Mouse (Mus musculus) frontal cortex, postnatal 14 days (tissue): ENCODE measurements at regions not wholly inside any gene's neighbourhood (a gene's known extent, or its start where the extent isn't known, plus 50 kb on each side); places are given as distances from the start of the nearest gene placed in this dataset.

ENCODE experiments used
- DNase-seq, 2 experiments: peaks; one replicate each; pipeline ENCODE4 v3.0.0; 2022; ENCODE audit warnings: low spot score in 2 of 2

DNA sequence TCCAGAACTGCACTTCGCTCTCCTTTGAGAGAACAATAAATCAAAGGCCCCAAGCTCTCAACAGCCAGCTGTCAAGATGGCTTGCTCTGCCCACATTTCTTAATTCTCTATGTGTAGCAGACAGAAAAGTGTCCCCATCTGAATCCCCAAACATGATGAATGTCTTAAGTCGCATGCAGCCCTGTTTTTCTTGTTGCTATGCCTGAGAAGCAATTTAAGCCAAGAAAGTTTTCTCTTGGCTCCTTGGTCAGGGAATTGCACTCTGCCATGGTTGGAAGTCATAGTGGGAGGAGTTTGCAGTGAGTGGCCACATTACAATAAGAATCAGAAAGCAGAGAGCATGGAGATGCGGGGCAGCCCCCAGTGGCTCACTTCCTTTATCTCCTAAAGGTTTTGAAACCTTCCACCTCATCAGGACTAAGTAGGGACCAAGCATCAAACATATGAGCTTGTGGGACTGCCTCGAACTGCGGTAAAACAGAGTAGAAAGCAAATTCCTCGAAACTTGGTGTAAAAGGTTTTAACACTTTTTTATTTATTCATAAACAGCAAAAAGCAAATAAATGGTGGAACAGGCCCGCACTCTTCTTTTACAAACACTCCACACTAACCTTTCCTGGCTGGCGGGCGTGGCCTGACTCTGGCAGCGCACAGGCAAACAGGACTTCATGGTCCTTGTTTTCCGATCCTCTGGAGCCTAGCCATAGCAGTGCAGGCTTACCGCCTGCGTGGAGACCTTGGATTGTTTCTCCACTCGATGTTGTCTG lies 227.4 kb downstream of the Ankrd50 start:
- DNase-seq: no peak

DNA sequence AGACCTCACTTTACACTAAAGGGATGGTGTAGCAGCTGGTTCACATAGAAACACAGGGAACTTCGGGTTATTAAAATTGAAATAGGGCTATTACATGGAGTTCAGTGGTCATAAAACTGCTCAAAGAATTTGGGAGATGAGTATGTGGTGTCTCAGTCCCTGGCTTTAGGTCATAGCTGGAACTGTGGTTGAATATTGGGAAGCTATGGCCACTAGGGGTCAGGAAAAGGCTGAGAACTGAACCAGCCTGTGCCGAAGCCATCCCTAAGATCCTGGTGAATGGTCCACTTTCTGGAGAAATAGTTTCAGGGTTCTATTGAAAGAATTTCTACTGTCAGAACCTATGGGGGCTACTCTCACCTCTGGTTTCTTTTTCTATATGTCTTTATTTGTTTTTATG lies 229.0 kb downstream of the Ankrd50 start:
- peak in 1 of 2 experiments; percentile 35 for DNase-seq

DNA sequence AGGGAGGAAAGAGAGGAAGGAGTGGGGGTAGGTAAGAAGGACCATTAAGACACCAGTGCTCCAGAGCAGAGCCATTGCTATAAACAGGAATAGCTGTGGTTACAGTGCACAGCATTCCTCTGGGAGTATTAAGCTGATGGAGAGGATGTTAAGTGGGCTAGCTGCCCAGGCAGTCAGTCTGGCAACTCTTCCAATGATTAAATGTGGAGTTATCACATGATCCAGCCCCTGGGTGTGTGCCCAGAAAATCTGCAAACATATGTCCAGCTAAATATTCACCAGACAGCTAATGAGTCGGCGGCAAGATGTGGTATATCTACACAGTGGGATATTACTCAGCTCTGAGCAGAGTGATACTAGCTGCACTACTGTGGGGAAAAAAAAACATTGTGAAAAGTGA lies 229.7 kb downstream of the Ankrd50 start:
- DNase-seq: peak; percentile 20 to 33

DNA sequence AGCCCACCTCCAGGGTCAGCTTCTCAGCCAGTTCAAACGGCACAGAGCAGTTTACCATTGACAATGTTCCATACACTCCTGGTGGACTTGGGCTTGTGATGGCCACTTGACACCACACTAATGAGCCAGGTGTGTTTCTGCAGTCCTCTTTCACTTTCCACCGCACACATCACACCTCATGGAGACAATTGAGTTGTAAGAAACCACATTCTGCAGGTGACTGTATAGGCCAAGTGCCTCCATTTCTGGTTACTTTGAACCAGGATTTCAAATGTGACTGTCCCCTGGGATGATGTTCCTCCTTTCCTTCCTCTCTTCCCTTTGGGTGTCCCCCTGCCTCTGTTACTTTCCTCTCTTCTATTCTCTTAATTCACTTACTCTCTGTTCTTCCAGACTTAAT lies 233.1 kb downstream of the Ankrd50 start:
- DNase-seq: no peak

DNA sequence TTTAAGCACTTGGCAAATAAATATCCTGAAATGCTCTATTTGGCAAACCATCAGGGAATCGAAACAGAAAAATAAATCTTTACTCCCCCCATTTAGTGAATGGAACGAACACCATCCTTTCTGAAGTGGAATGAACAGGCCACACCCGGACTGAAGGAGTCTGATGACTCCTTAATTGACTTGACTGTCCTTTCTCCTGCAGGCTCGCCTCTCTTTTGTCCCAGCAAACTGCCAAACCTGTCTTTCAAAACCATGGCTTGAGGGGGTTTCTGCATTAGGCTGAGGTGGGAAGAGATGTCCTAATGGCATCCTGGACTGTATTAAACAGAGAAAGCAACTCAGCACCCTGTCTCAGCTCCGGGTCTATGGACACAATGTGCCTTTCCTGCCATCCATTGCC lies 234.1 kb downstream of the Ankrd50 start:
- no peak for DNase-seq

DNA sequence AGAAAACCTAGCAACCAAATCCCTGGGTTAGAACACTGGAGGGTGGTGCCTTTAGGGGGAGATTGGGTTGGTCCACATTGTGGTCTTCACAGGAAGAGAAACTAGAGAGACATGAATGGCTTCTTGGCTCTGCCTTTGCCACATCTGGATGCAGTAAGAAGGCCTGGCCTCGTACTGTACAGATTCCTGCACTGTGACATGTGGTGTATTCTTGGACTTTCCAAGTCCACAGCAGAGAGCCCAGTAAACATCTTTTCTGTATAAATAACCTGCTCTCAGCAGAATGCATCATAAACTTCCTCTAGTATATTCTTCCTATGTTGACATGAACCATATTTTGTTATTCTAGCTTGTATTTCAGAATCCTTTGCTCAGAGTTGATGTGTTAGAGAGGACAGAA lies 235.7 kb downstream of the Ankrd50 start:
- DNase-seq: no peak

DNA sequence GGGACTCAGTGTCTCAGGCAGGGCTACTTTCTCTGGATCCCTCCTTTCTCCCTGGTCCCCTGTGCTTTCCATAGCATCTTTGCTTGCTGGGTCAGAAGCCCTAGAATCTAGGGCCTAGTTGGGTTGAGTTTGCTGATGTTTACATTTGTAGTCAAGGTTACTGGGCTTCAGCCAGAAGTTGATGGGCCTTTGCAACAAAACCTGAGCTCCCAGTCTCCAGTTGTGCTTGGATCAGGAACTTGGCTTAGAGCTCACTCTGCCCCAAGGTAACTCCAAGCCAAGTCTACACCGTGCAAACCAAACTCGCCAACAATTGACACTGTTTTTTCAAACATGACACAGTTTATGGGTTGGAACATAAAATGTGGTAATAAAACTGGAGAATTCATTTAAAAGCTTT lies 238.2 kb downstream of the Ankrd50 start:
- DNase-seq: no peak

DNA sequence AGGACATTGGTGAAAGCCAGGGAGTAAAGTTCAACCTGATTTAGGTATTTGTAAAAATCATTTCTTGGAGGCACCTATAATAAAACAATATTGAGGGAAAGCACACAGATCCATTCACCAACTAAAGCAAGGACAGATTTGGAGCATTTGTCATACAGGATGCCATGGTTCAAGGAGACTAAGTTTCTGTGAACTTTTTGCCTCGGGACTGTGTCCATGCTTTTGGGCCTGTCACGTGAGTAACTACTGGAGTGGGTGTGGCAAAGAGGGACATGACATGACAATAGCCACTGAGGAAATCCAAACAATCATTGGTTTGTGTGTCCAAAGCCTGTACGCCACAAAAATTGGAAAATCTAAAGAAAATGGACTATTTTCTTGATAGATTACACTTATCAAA lies 241.4 kb downstream of the Ankrd50 start:
- no peak for DNase-seq

DNA sequence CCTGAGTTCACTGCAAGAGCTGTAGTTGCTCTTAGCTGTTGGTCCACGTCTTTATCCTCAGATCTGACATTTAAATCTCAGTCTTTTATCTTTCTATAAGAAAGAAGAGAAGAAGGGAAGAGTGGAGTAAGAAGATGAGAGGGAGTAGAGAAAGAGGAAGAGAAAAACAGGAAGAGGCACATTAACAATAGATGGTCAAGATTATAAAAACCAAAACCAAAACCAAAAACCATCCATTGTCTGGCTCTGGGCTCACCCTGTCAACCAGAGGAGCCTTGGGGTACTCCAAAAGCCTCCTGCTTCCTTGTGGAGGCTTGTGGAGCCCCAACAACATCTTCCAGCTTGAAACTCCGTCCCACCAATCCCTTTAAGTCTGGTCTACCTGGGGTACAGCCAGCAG lies 247.0 kb downstream of the Ankrd50 start:
- DNase-seq: no peak

DNA sequence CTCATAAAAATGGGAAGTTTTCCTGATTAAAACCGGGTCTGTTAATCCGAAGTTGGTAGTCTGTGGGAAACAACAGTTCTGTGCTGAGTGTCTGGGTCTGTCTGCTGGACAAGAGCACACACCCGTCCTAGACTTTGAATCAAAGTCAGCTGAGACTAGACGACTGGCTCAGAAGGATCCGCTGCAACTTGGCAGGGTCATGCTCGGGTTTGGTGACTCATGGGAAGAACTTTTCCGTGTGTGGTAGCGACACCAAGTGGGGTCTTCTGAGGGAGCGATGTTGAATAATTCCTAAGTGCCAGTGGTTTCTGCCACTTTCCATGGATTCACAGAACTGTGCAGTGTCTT lies 248.9 kb downstream of the Ankrd50 start:
- DNase-seq: no peak

DNA sequence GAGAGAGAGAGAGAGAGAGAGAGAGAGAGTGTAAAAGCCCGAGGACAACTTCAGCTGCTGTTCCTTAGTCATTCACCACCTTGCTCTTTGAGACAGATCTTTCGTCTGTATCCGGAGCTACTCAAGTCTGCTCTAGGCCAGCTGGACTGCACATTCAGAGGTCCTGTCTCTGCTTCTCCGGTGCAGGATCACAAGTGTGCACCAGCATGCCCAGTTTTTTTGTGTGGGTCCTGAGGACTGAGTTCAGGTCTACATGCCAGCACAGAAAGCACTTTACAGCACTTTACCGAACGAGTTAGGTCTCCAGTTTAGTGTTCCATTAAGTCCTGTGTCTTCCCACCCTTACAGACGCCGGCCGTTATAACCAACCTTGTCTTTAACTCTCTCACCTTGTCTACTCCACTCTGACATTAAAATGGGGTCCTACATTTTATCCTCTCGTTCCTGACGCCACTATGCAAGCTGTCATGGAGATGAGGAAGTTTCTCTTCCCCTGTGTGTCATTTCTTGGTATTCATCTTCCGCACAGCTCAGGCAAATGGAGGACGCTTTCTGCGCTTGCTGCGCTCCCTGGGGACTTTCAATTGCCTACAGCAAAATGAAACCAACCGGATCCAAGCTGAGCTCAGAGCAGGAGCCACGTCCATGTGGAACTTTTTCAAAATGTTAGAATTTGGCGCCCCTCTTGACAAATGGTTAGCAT lies 249.5 kb downstream of the Ankrd50 start:
- DNase-seq: no peak

DNA sequence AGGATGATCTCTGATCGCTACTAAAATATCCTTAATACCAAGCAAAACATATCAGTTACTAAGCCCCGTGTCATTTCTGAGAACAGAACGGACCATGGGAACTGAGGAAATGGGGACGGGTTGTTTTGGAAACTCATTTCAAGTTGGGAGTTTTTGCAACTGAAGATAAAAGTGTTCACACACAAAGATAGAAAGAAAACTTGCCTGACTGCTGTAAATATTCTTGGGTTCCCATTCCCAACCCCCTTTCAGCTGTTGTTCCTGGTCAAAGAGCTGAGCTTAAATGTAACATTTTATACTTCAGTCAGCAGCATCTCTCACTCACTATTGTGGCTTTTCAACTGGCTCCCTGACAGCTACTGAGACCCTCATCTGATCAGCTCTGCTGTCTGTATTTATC lies 250.1 kb downstream of the Ankrd50 start:
- no peak for DNase-seq

DNA sequence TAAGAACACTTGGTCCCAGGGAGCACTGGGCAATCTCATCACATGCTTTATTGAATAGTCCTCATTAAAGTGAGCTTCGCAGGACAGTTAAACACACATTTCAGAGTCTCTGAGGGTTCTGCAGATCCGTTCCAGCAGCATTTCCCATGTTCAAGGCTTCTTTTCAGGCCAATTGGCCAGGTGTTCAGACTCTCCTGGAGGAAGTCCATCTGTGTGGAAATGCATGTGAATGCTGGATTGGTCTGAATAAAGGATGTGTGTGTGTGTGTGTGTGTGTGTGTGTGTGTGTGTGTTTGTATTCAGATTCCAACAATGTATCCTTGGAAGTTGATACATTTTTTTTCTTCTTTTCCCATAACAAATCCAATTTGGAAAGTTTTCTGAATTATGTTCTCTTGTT lies 250.6 kb downstream of the Ankrd50 start:
- DNase-seq: no peak

DNA sequence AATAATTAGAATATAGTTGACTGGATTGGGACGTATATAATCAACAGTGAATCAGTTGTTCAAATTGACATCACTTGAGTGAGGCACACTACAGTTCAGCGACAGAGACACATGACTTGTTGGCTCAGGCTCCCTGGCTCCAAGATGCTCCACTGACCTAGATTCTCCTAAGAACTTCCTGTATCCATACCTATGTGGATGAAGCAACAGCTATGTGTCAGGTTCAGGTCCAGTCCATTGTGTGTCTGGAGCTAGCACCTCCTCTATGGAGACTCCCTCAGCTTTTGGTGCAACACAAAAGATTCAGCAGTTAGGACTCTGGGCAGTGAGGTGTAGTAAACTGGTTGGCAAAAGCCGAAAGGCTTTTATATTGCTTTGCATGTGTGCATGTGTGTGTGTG lies 251.6 kb downstream of the Ankrd50 start:
- DNase-seq: no peak

DNA sequence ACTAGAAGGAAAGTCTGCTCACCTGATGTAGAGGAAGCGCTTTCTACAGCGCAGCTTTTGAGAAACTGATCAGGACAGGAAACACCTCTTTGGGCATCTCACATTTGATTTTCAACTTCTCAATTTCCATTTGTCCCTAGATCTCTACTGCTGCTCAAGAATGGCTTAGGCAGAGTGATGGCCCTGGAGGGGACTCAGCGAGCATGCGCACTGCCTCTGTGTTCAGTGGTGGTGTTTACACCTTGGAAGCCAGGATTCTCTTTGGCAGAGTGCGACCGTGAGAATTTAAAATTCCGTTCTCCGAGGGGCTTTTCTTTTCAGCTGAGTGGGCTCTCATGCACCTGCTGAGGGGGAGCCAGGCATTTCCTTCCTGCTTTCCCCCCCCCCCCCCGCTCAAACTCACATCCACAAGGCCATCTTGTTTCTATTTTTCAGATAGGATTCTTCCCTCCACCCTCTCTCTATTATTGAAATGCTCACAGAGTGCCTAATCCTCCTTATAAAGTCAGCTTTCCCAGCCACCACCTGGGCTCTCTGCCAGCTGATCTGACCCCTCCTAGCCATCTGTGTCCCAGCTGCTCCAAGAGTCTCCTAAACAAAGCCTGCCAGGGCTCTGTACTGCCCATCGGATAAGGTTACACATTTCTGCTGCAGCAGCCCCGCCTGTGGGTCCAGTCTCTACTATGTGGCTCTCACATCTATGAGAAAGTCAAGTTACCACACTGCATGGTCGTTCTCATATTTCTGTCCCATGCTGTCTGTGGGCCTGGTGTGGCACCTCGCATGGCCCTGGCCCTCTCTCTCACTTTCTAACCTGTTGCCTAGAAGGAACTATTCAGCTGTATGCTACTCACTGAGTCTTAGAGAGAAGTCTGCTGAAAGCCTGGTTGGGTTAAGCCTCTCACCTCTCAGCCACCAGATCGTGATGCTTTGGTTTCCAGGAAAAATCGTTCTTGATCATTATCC lies 252.2 kb downstream of the Ankrd50 start:
- DNase-seq: no peak

DNA sequence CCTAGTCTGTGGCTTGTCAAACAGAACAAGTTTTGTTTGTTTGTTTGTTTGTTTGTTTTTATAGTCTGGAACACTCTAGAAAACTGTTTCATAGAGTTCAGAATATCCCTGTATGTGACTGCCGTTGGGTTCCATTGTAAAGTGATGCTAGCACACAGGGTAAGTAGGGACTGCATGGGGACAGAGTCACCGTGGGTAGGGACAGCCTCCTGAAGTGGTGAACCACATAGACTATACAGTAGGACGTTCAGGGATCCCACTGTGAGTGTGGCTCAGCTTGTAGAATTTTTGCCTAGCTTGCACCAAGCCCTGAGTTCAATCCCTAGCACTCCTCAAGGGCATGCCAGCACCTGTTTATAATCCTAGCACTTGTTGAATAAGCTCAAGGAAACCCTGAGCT lies 253.1 kb downstream of the Ankrd50 start:
- no peak for DNase-seq

DNA sequence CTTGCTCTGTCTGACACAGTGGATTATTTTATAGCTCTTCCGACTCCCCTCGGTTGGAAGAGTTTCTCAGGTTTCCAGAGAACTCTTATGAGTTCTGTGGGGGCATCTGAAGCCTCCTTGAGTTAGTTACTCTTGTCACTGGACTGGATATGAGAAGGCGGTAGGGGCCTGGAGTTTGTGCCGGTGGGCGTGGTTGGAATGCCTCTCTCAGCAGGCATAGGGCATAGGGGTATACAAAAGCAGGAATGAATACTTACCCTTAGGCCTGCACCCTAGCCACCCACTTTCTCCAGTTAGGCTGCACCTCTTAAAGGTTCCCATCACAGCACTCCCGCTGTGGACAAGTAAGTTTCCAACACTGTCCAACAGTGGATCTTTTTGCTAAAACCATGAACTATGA lies 253.8 kb downstream of the Ankrd50 start:
- no peak for DNase-seq

DNA sequence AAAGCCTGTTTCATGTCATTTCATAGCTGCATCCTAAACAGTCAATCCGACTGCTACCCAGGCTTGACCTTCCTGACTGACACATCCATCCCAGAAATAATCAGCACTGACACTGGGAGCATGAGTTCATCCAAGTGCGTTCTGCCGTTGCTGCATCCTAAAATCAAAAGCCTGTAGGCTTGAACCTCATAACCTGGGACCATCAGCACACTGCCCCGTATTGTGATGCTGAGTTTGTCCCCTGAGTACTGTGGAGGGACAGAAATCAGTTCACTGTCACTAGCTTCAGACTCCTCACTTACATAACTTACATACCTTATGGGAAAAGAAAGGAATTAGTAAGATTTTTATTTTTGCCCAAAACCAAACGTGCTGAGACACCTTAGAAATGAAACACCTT lies 255.0 kb downstream of the Ankrd50 start:
- no peak for DNase-seq

DNA sequence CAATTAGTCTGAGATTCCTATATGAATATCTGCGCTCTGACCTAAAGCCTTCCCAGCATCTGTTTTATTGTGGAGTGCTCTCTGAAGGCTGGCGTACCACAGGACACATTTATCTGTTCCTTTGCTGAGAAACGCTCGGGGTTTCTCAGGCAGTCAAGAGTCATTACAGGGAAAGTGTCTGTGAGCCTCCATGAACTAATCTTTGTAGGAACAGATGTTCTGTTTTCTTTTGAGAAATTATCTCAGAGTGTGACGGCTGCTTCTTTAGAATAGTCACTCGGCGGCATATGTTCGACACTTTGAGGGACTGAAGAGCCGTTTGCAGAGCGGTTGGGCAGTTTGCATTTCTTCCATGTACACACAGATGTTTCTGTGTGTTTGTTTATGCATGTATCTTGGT lies 255.6 kb downstream of the Ankrd50 start:
- no peak for DNase-seq

DNA sequence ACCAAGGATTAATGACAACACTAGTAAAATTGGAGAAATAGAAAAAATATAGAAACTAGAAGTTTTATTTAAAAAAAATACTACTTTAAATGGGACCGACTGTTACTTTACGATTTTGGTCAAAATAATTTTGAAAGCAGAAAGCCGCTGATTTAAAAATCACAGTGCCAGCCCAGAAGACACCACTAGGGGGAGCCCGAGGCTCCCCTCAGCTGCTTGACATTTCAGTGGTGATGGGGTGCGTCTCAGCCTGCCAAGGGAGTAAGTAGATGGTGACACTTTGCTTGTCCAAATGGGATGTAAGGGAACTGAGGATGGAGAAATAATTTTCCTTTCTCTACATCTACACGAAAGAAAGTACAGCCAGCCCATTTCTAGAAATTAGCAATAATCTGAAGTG lies 257.0 kb downstream of the Ankrd50 start:
- DNase-seq: peak in 1 of 2 experiments; percentile 67

DNA sequence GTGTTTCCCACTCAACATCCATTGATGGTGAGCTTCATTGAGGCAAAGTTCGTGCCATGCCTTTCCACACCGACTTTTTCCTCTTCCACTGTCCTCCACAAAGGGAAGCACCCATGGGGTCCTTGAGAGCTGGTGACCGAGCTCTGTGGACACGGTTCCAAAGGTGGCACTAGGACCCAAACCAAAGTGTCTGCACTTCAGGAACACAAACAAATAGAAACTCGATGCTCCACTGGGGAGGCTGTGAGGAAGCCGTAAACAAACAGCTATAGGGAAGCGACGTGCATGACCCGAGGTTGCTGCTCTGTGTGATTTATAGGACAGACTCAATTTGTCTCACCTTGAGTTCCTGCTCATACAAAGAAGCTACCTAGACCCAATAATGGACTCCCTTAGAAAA lies 257.5 kb downstream of the Ankrd50 start:
- no peak for DNase-seq

DNA sequence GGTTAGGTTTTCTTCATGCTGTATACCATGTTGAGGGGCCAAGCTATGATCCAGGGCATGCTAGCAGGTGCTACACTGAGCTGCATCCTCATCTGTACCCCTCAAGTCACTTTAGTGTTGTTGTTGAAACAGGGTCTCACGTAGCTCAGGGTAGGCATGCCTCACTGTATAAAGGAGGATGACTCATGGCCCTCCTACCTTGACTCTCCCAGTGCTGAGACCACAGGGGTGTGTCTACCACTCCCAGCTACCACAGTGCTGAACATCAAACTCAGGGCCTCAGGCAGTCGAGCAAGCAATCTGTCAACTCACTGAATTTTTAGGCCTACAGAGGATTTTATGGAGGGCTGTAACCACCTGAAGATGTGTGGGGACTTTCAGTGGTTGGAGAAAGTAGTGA lies 258.5 kb downstream of the Ankrd50 start:
- DNase-seq: no peak

DNA sequence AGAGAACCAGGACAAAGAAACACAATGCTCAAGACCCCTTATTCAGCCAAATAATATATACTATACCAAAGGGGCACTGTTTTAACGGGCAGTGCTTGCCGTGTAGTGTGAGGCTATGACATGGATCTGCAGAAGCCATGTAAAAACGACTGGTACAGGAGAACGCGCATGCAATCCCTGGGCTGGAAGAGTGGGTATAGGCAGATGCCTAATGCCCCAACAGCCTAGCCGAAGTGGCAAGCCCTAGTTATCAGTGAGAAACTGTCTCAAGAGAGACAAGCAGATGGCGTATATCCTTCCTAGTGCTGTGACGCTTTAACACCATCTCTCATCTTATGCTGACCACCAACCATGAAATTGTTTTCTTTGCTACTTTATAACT lies 262.8 kb downstream of the Ankrd50 start:
- DNase-seq: no peak
